Mouse (Mus musculus): ENCODE measurements around the gene Osbpl8. TPM values are rescaled to one million over a fixed set of nuclear protein-coding genes. Genes with fewer than 3 reads are reported as not detected.
"Not testable (repeated sequence)": the region's sequence is repeated elsewhere in the genome, so short reads cannot be mapped to it uniquely, and the experiment has no call there.

Gene Osbpl8
- polyA plus RNA-seq, 1 experiment from 2014 or later = 15.2 TPM

GRCm38 (mm10) chr10:111190110-111190795, 25.7 kb downstream of the Osbpl8 start:
- H3K36me3 ChIP-seq (ENCODE audit: control insufficient read depth, insufficient read depth, low read length) = no peaks in the 10 kb centered on the region
- H3K9me3 ChIP-seq (replicated peaks; ENCODE audit: control insufficient read depth, low read length, poor library complexity, severe bottlenecking) = no peaks in the 10 kb centered on the region
- no peaks in the 10 kb centered on the region for H3K27me3 ChIP-seq (ENCODE audit: control insufficient read depth, insufficient read depth, low read depth, low read length)
- no peak overlapping the region for H3K4me2 ChIP-seq (ENCODE audit: low read length)
- ATAC-seq = no peak
- peaks cover 15% of the 10 kb centered on the region for H3K4me1 ChIP-seq (ENCODE audit: control insufficient read depth, insufficient read depth, low read length)
- 53% methylated on average over 6 of the region's 6 CpGs for WGBS
- no peak overlapping the region for H3K4me3 ChIP-seq (ENCODE audit: low read depth, low read length)
- no peak overlapping the region for H3K9ac ChIP-seq (ENCODE audit: low read depth, low read length)
- no peak overlapping the region for H3K27ac ChIP-seq (ENCODE audit: low read length)

DNA sequence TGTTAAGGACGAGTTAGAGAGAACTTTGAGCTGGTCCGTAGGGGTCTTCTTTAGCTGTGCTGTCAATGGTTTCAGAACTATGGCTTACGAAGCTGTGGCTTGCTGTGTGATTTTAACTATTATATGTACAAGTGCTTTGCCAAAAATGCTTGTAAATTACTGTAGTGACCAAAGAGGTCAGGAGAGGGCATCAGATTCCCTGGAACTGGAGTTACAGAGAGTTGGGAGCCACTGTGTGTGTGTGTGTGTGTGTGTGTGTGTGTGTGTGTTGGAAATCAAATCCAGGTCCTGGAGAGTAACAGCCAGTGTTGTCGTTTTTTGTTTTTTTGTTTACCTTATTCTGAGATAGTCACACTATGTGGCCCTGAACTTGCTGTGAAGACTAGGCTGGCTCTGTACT, 29.0 kb downstream of the Osbpl8 start:
- no peak for ATAC-seq
- no peak overlapping the region for H3K4me3 ChIP-seq (ENCODE audit: low read depth, low read length)
- no peak overlapping the region for H3K27ac ChIP-seq (ENCODE audit: low read length)
- H3K4me2 ChIP-seq (ENCODE audit: low read length) = no peak overlapping the region
- H3K36me3 ChIP-seq (ENCODE audit: control insufficient read depth, insufficient read depth, low read length) = no peaks in the 10 kb centered on the region
- no peaks in the 10 kb centered on the region for H3K27me3 ChIP-seq (ENCODE audit: control insufficient read depth, insufficient read depth, low read depth, low read length)
- H3K9ac ChIP-seq (ENCODE audit: low read depth, low read length) = no peak overlapping the region
- H3K9me3 ChIP-seq (replicated peaks; ENCODE audit: control insufficient read depth, low read length, poor library complexity, severe bottlenecking) = no peaks in the 10 kb centered on the region
- 76% methylated on average over 4 of the region's 4 CpGs for WGBS
- H3K4me1 ChIP-seq (ENCODE audit: control insufficient read depth, insufficient read depth, low read length) = peaks cover 13% of the 10 kb centered on the region

DNA sequence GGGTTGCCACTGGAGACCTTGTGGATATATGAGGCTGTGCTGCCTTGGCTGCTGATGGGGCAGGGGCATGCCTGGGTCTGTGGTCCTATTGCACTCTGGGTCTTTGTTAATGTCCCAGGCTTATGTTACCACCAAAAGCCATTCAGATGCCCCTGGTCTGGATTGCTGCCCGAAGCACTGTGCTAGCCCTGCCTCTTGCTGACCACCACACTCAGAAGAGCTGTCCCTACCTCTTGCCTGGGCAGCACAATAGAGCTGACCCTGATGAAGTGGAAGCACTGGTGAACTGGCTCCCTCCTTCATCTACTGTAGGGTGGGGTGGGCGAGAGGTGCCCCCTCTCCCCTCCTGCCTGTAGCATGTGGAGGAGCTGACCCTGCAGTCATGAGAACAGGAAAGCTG, 31.6 kb downstream of the Osbpl8 start:
- Histone ChIP-seq H3K27me3 (ENCODE audit: control insufficient read depth, insufficient read depth, low read depth, low read length) (no peaks in the 10 kb centered on the region), H3K4me1 (ENCODE audit: control insufficient read depth, insufficient read depth, low read length) (0 out of 2 replicates have a peak, but pooled peaks cover 2% of the 10 kb centered on the region), H3K9me3 (replicated peaks; ENCODE audit: control insufficient read depth, low read length, poor library complexity, severe bottlenecking) (no peaks in the 10 kb centered on the region), H3K36me3 (ENCODE audit: control insufficient read depth, insufficient read depth, low read length) (no peaks in the 10 kb centered on the region), H3K9ac (ENCODE audit: low read depth, low read length) (no peak overlapping the region), H3K4me2 (ENCODE audit: low read length) (no peak overlapping the region), H3K4me3 (ENCODE audit: low read depth, low read length) (no peak overlapping the region), H3K27ac (ENCODE audit: low read length) (no peak overlapping the region)
- WGBS = 95% methylated on average over 2 of the region's 2 CpGs
- no peak for ATAC-seq

GRCm38 (mm10) chr10:111198705-111199104, 34.2 kb downstream of the Osbpl8 start:
- H3K9me3 ChIP-seq (replicated peaks; ENCODE audit: control insufficient read depth, low read length, poor library complexity, severe bottlenecking); H3K4me2 ChIP-seq (ENCODE audit: low read length); H3K36me3 ChIP-seq (ENCODE audit: control insufficient read depth, insufficient read depth, low read length); H3K27me3 ChIP-seq (ENCODE audit: control insufficient read depth, insufficient read depth, low read depth, low read length); H3K4me1 ChIP-seq (ENCODE audit: control insufficient read depth, insufficient read depth, low read length); H3K9ac ChIP-seq (ENCODE audit: low read depth, low read length); H3K4me3 ChIP-seq (ENCODE audit: low read depth, low read length); H3K27ac ChIP-seq (ENCODE audit: low read length); ATAC-seq: not testable (repeated sequence)
- WGBS = 59% methylated on average over 4 of the region's 5 CpGs

- no peak overlapping the region for H3K9ac ChIP-seq (ENCODE audit: low read depth, low read length)
- no peaks in the 10 kb centered on the region for H3K4me1 ChIP-seq (ENCODE audit: control insufficient read depth, insufficient read depth, low read length)
- no peaks in the 10 kb centered on the region for H3K9me3 ChIP-seq (replicated peaks; ENCODE audit: control insufficient read depth, low read length, poor library complexity, severe bottlenecking)
- H3K4me3 ChIP-seq (ENCODE audit: low read depth, low read length) = no peak overlapping the region
- ATAC-seq = no peak
- no peak overlapping the region for H3K27ac ChIP-seq (ENCODE audit: low read length)
- no peaks in the 10 kb centered on the region for H3K27me3 ChIP-seq (ENCODE audit: control insufficient read depth, insufficient read depth, low read depth, low read length)
- WGBS = 87% methylated on average over 7 of the region's 7 CpGs
- H3K4me2 ChIP-seq (ENCODE audit: low read length) = no peak overlapping the region
- H3K36me3 ChIP-seq (ENCODE audit: control insufficient read depth, insufficient read depth, low read length) = no peaks in the 10 kb centered on the region
Observed at GRCm38 (mm10) chr10:111201120-111201519, 36.6 kb downstream of the Osbpl8 start.

GRCm38 (mm10) chr10:111201666-111202065, 37.1 kb downstream of the Osbpl8 start:
- no peak for ATAC-seq
- Histone ChIP-seq H3K36me3 (ENCODE audit: control insufficient read depth, insufficient read depth, low read length) (no peaks in the 10 kb centered on the region), H3K27ac (ENCODE audit: low read length) (no peak overlapping the region), H3K4me1 (ENCODE audit: control insufficient read depth, insufficient read depth, low read length) (no peaks in the 10 kb centered on the region), H3K9ac (ENCODE audit: low read depth, low read length) (no peak overlapping the region), H3K4me2 (ENCODE audit: low read length) (no peak overlapping the region), H3K9me3 (replicated peaks; ENCODE audit: control insufficient read depth, low read length, poor library complexity, severe bottlenecking) (no peaks in the 10 kb centered on the region), H3K4me3 (ENCODE audit: low read depth, low read length) (no peak overlapping the region), H3K27me3 (ENCODE audit: control insufficient read depth, insufficient read depth, low read depth, low read length) (no peaks in the 10 kb centered on the region)
- WGBS = 77% methylated on average over 4 of the region's 4 CpGs

GRCm38 (mm10) chr10:111204089-111204488, 39.5 kb downstream of the Osbpl8 start:
- H3K36me3 ChIP-seq (ENCODE audit: control insufficient read depth, insufficient read depth, low read length) = no peaks in the 10 kb centered on the region
- no peaks in the 10 kb centered on the region for H3K4me1 ChIP-seq (ENCODE audit: control insufficient read depth, insufficient read depth, low read length)
- ATAC-seq = no peak
- 70% methylated on average over 5 of the region's 5 CpGs for WGBS
- H3K27ac ChIP-seq (ENCODE audit: low read length) = no peak overlapping the region
- no peaks in the 10 kb centered on the region for H3K27me3 ChIP-seq (ENCODE audit: control insufficient read depth, insufficient read depth, low read depth, low read length)
- H3K4me3 ChIP-seq (ENCODE audit: low read depth, low read length) = no peak overlapping the region
- H3K9ac ChIP-seq (ENCODE audit: low read depth, low read length) = no peak overlapping the region
- no peak overlapping the region for H3K4me2 ChIP-seq (ENCODE audit: low read length)
- H3K9me3 ChIP-seq (replicated peaks; ENCODE audit: control insufficient read depth, low read length, poor library complexity, severe bottlenecking) = no peaks in the 10 kb centered on the region

GRCm38 (mm10) chr10:111205421-111205820, 40.9 kb downstream of the Osbpl8 start:
- no peaks in the 10 kb centered on the region for H3K27me3 ChIP-seq (ENCODE audit: control insufficient read depth, insufficient read depth, low read depth, low read length)
- H3K9ac ChIP-seq (ENCODE audit: low read depth, low read length) = no peak overlapping the region
- no peak overlapping the region for H3K4me3 ChIP-seq (ENCODE audit: low read depth, low read length)
- no peak overlapping the region for H3K4me2 ChIP-seq (ENCODE audit: low read length)
- no peaks in the 10 kb centered on the region for H3K4me1 ChIP-seq (ENCODE audit: control insufficient read depth, insufficient read depth, low read length)
- WGBS = 93% methylated on average over 2 of the region's 2 CpGs
- H3K9me3 ChIP-seq (replicated peaks; ENCODE audit: control insufficient read depth, low read length, poor library complexity, severe bottlenecking) = no peaks in the 10 kb centered on the region
- no peaks in the 10 kb centered on the region for H3K36me3 ChIP-seq (ENCODE audit: control insufficient read depth, insufficient read depth, low read length)
- no peak for ATAC-seq
- no peak overlapping the region for H3K27ac ChIP-seq (ENCODE audit: low read length)

- Histone ChIP-seq H3K9me3 (replicated peaks; ENCODE audit: control insufficient read depth, low read length, poor library complexity, severe bottlenecking) (no peaks in the 10 kb centered on the region), H3K27me3 (ENCODE audit: control insufficient read depth, insufficient read depth, low read depth, low read length) (no peaks in the 10 kb centered on the region), H3K4me2 (ENCODE audit: low read length) (no peak overlapping the region), H3K27ac (ENCODE audit: low read length) (no peak overlapping the region), H3K4me3 (ENCODE audit: low read depth, low read length) (no peak overlapping the region), H3K36me3 (ENCODE audit: control insufficient read depth, insufficient read depth, low read length) (no peaks in the 10 kb centered on the region), H3K4me1 (ENCODE audit: control insufficient read depth, insufficient read depth, low read length) (no peaks in the 10 kb centered on the region), H3K9ac (ENCODE audit: low read depth, low read length) (no peak overlapping the region)
- 78% methylated on average over 9 of the region's 9 CpGs for WGBS
- no peak for ATAC-seq
Observed at GRCm38 (mm10) chr10:111207386-111207785, 42.8 kb downstream of the Osbpl8 start.

All from midbrain, embryonic 16.5 days (tissue).